Mouse (Mus musculus) megakaryocyte progenitor cell, adult 5-6 weeks (primary cell): ENCODE data around the gene Sema3f. TPM values are rescaled to one million over a fixed set of nuclear protein-coding genes. Genes with fewer than 3 reads are reported as not detected.
A peak's percentile ranks its signal among the peaks of the same experiment; 100 is the strongest.

Experiments used
- ATAC-seq: replicated peaks from 2 replicates; pipeline ENCODE4 v1.8.0; 2016; ENCODE audit warnings: mild to moderate bottlenecking, moderate TSS enrichment, inconsistent platforms; ENCODE audit not compliant: poor library complexity
- total RNA-seq, 2 experiments: library from RNA; stranded (forward) in 1 of 2; stranded (reverse) in 1 of 2; fragments of 157-497, 149-512 nt in 1 of 2; fragments of 200-1000 nt in 1 of 2; gene quantifications; 2 replicates each; pipeline versions ENCODE4 v1.2.3 to v1.2.4; 2015 to 2017

Sema3f gene
- total RNA-seq, 2 experiments from 2014 or later = 1.00 TPM; not detected in 1

DNA sequence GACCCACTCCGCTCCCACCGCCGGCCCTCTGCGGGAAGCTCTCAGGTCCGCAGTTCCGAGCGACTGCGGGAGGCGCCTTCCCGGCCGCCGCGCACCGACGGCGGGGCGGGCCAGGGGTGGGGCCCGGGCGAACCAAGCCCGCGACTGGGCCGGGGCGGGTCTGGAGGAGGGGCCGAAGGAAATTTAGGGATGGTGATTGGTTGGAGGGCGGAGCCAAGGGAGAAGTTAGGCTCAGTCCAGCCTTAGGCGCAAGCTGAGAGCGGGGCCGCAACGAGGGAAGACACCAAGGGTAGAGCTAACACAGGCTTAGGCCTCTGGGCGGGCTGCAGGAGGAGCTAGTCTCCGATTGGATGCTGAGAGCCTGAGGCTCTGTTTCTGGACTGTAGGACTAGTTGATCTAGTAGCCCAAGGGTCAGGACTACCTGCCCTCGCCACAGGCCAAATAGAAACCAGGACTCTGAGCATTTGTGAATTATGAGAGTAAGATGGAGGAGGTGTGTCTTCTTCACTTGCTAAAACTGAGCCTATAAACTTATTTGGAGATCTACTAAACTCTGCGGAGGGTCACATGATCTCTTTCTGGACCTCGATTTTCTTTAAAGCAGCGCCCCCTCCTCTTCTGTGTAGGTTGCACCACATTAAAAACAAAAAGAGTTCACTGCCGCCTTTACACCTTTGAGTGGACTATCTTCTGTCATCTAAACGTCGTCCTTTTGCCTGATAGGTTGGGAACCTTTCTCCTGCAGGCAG is 74.8 kb downstream of the Sema3f start, which contains the start of gene Gnai2:
TSS of gene Gnai2 (minus strand) at position 89 of the 750 bp plus-strand sequence.
- ATAC-seq = peak; percentile 71

DNA sequence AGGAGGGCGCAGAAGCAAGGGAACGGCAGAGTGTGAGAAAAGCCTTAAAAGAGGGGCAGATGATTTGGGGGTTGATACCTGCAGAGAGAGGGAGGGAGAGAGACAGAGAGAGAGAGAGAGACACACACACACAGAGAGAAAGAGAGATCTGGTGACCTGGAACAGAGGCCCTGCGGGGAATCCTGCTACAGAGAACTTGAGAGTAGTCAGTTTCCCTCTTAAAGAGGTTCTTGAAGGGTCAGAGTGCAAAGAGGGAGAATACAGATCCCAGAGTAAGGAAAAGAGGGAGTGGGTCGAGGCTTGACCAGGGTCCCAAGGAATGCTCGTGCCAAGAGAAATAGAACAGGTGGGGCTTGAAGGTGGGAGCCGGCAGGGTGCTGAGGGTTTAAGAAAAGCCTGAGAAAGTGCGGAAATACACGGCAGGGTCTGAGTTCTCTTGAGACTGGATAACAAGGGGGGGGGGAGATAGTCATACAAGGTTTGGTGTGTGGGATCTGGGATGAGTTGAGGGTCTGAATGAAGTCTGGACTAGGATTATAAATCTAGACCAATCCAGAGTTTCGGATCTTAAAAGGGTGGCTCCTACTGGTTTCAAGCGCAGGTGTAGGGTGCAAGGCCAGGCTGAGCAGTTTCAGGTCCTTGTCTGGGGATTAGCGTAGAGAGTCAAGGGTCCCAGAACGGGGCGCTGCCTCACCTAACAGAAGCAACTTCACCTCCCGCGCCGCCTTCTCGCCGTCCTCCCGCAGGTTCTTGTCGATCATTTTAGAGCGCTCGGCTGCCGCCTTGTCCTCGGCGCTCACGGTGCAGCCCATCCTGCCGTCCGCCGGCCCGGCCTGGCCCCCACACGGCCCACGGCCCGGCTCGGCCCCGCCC is 75.6 kb downstream of the Sema3f start:
- no peak for ATAC-seq

DNA sequence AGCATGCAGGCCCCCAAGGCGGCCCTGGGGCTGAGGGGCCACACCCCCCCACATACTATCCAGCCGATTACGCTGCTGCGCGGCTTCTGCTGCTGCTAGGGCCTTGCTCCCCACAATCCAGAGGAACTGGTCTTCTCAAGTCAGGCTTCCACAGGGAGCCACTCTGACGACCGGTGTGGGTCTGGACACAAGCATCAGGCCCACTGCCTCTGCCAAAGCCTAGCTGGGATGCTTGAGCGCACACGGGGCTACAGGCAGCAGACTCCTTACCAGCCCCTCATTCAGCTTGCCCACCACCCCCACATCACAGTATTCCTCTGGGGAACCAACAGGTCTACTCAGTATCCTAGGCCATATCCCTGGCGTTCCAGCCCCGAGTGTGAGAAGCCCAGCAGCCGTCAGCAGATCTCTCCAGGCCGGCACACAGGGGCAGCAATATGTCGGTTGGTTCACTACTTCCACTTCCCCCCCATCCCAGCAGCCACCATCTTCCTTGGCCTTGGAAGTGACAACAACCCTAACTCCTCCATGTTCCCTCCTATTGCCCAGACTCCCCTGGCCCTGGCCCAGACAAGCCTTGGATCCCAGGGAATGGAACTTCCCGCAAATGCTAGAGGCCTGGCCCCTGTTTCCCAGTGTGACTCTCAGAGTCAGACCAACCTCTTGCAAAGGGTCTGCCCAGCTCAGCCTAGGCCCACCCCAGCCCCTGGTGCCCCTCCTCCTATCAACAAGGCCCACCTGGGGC is 76.4 kb downstream of the Sema3f start:
- peak; percentile 1; the same call in 1 of the 2 replicates for ATAC-seq

GRCm38 (mm10) chr9:107633091-107633660 is 77.1 kb downstream of the Sema3f start:
- peak; percentile 56 for ATAC-seq

DNA sequence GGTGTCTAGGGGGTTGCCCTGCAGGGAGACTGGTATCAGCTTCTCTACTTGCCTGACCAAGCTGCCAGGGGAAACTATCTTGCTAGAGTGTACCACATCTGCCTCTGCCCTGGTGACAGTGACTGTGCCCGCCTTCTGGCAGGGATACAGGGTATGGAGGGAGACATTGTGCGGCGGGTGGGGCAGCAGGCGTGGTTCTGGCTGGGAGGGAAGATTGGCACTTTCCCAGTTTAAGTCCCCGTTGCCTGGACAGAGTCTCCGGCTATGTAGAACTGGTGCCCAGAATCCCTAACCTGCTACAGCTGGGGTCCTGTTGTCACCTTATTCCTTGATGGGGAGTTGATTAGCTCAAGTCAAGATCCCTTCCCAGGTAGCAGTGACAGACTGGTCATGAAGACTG is 77.8 kb downstream of the Sema3f start:
- ATAC-seq = peak; percentile 56

- ATAC-seq = no peak
These were observed 78.4 kb downstream of the Sema3f start for GRCm38 (mm10) chr9:107631861-107632260.

Other genes starting within 250 kb of the Sema3f start
- gene Tmem115, start 176.5 kb downstream of the Sema3f start, total RNA-seq (2015) = 9.9 and 12.3 TPM in 2 replicates
- 14.5 and 19.9 TPM in 2 replicates for gene Tmem115, start 176.5 kb downstream of the Sema3f start, total RNA-seq (2017)
- gene Cyb561d2, start 168.3 kb downstream of the Sema3f start, total RNA-seq (2015) = 19.3 and 22.8 TPM in 2 replicates
- 12.2 and 16.3 TPM in 2 replicates for gene Cyb561d2, start 168.3 kb downstream of the Sema3f start, total RNA-seq (2017)
- 9.2 and 14.3 TPM in 2 replicates for gene Nprl2, start 168.2 kb downstream of the Sema3f start, total RNA-seq (2015)
- gene Nprl2, start 168.2 kb downstream of the Sema3f start, total RNA-seq (2017) = 10.7 and 13.0 TPM in 2 replicates
- 0.12 TPM in 1 of 2 replicates, not detected in the other for gene Zmynd10, start 163.2 kb downstream of the Sema3f start, total RNA-seq (2015)
- gene Zmynd10, start 163.2 kb downstream of the Sema3f start, total RNA-seq (2017) = 0.33 and 0.37 TPM in 2 replicates
- 27.3 and 27.4 TPM in 2 replicates for gene Rassf1, start 158.9 kb downstream of the Sema3f start, total RNA-seq (2015)
- 35.4 and 38.8 TPM in 2 replicates for gene Rassf1, start 158.9 kb downstream of the Sema3f start, total RNA-seq (2017)
- gene Tusc2, start 147.2 kb downstream of the Sema3f start, total RNA-seq (2015) = 16.7 and 17.1 TPM in 2 replicates
- 15.2 and 15.3 TPM in 2 replicates for gene Tusc2, start 147.2 kb downstream of the Sema3f start, total RNA-seq (2017)
- gene Hyal2, start 142.5 kb downstream of the Sema3f start, total RNA-seq (2015) = 6.6 and 7.3 TPM in 2 replicates
- gene Hyal2, start 142.5 kb downstream of the Sema3f start, total RNA-seq (2017) = 2.8 and 4.1 TPM in 2 replicates
- 0.44 and 0.54 TPM in 2 replicates for gene Hyal1, start 133.5 kb downstream of the Sema3f start, total RNA-seq (2015)
- gene Hyal1, start 133.5 kb downstream of the Sema3f start, total RNA-seq (2017) = 0.54 and 1.1 TPM in 2 replicates
- 9.3 and 15.4 TPM in 2 replicates for gene Naa80, start 131.6 kb downstream of the Sema3f start, total RNA-seq (2015)
- gene Naa80, start 131.6 kb downstream of the Sema3f start, total RNA-seq (2017) = 9.3 and 10.4 TPM in 2 replicates
- gene Hyal3, start 129.7 kb downstream of the Sema3f start, total RNA-seq (2015) = 1.4 and 1.7 TPM in 2 replicates
- 0.58 TPM in 1 of 2 replicates, not detected in the other for gene Hyal3, start 129.7 kb downstream of the Sema3f start, total RNA-seq (2017)
- 68.0 and 93.4 TPM in 2 replicates for gene Ifrd2, start 122.8 kb downstream of the Sema3f start, total RNA-seq (2015)
- 31.5 and 72.4 TPM in 2 replicates for gene Ifrd2, start 122.8 kb downstream of the Sema3f start, total RNA-seq (2017)
- not detected in 2 replicates for gene Sema3b, start 101.2 kb downstream of the Sema3f start, total RNA-seq (2015)
- not detected in 2 replicates for gene Sema3b, start 101.2 kb downstream of the Sema3f start, total RNA-seq (2017)
- 333 and 362 TPM in 2 replicates for gene Gnai2, start 75.1 kb downstream of the Sema3f start, total RNA-seq (2015)
- gene Gnai2, start 75.1 kb downstream of the Sema3f start, total RNA-seq (2017) = 423 and 432 TPM in 2 replicates
- not detected in 2 replicates for gene Slc38a3, start 40.9 kb downstream of the Sema3f start, total RNA-seq (2015)
- not detected in 2 replicates for gene Slc38a3, start 40.9 kb downstream of the Sema3f start, total RNA-seq (2017)
- 0.12 TPM in 1 of 2 replicates, not detected in the other for gene Gnat1, start 30.8 kb downstream of the Sema3f start, total RNA-seq (2015)
- gene Gnat1, start 30.8 kb downstream of the Sema3f start, total RNA-seq (2017) = not detected in 2 replicates
- gene Rbm5, start 60.5 kb upstream of the Sema3f start, total RNA-seq (2015) = 110 and 146 TPM in 2 replicates
- 142 and 235 TPM in 2 replicates for gene Rbm5, start 60.5 kb upstream of the Sema3f start, total RNA-seq (2017)
- gene Rbm6, start 162.8 kb upstream of the Sema3f start, total RNA-seq (2015) = 74.5 and 80.7 TPM in 2 replicates
- gene Rbm6, start 162.8 kb upstream of the Sema3f start, total RNA-seq (2017) = 131 and 179 TPM in 2 replicates
- 5.3 and 5.9 TPM in 2 replicates for gene Mon1a, start 177.7 kb upstream of the Sema3f start, total RNA-seq (2015)
- 16.6 and 18.4 TPM in 2 replicates for gene Mon1a, start 177.7 kb upstream of the Sema3f start, total RNA-seq (2017)
- gene Mst1r, start 196.4 kb upstream of the Sema3f start, total RNA-seq (2015) = 0.22 TPM in 1 of 2 replicates, not detected in the other
- 0.07 TPM in 1 of 2 replicates, not detected in the other for gene Mst1r, start 196.4 kb upstream of the Sema3f start, total RNA-seq (2017)
- 0.05 TPM in 1 of 2 replicates, not detected in the other for gene Actl11, start 218.0 kb upstream of the Sema3f start, total RNA-seq (2015)
- gene Actl11, start 218.0 kb upstream of the Sema3f start, total RNA-seq (2017) = not detected in 2 replicates
- gene Camkv, start 225.2 kb upstream of the Sema3f start, total RNA-seq (2015) = not detected in 2 replicates
- 0.20 TPM in 1 of 2 replicates, not detected in the other for gene Camkv, start 225.2 kb upstream of the Sema3f start, total RNA-seq (2017)
- gene Traip, start 239.7 kb upstream of the Sema3f start, total RNA-seq (2015) = 10.1 and 11.3 TPM in 2 replicates
- 22.7 and 32.7 TPM in 2 replicates for gene Traip, start 239.7 kb upstream of the Sema3f start, total RNA-seq (2017)